Mouse (Mus musculus) right cerebral cortex, postnatal 4 days (tissue): ENCODE results near the gene Pou2af1.

Experiments
- DNase-seq: peaks from one replicate; pipeline ENCODE4 v3.0.0-alpha.2; 2022

The Pou2af1 gene

DNA sequence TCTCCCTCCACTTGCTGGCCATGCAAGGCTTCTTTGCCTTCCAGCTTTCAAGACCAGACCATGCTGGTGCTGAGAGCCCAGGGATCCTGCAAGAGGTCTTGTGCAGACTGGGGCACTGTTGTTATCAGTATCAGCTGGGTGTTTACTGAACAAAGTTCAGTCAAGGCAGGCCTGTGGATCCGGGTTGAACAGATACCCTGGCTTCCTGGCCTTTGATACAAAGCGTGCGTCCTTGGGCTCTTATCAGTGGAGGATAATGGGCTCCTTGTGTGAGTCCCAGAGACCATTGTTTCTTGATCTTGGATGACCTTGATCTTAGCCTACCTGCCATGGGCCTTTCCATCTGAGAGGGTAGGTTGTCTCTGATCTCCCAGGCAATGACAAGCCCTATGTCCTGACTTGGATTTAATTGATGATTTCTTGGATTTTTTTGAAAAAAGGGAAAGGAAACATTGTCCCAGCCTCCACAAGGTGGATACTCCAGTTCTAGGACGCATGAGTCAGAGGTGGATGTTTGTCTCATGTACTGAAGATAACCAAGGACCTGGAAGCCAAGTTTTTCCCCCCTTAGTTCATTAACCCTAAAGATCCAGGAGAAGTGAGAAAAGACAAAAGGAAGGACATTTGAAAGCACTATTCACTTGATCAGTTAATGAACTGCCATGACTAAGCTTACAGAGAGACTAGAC lies 17.3 kb downstream of the Pou2af1 start:
- DNase-seq, result no peak

GRCm38 (mm10) chr9:51232163-51232562 lies 18.7 kb downstream of the Pou2af1 start:
- DNase-seq, result no peak

DNA sequence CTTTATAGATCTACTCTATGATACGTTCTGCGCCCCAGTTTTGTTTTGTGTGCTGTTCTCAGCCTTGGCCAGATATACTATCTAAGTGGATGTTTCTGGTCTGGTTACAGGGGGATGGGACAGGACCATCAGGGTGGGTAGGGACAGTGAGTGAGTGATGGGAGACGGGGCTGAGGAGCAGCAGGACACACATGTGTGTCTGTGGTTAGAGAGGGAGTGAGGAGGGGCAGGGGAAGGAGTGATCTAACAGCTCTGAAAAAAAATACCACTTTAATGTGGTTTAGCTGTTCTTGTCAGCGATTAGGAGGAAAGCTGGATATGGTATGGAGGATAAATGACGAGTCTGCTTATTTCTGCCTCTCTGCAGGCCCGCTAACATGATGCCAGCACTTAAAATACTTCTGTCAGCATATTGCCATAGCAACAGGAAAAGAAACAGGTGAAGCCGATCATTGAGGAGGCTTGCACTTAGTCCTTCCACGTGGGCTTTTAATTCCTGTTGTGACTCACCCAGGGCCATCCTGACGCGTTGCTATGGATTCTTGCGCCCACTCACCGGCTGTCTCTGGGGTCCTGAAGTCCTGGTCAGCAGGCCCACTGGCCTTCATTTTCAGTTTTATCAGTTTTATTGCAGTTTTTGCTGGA lies 25.4 kb downstream of the Pou2af1 start:
- peak; percentile 16 for DNase-seq

DNA sequence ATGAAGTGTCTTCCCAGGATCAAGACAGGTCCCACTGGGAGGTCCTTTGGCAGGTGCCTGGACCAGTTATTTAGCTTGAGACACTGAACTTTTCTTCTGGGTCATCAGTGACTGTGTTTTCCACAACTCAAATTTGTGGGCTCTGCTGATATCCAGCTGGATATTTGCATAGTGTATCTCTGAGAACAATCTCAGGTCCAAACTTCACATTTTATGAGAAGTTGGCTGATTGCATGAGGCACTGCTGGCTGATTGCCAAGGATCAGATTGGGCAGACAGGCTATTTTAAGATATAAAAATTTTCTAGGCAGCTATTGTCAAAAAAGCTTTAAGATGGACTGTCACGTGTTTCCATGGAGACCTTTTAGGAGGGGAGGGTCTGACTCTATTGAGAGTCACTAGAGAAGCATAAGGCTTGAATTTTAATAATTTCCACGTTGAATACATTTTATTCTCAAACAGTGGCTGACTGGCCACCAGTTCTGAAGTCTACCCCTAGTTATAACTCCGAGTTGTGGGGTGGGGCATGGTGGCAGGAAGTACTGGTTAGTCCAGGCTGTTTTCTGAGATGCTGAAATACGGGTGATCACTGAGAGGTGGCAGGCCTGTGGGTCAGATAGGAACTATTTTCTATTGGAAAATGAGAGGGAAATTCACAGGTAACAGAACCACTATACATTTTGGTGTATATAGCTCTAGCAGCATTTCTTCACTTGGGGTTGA lies 43.4 kb downstream of the Pou2af1 start:
- no peak for DNase-seq

- no peak for DNase-seq
Measured at GRCm38 (mm10) chr9:51258426-51258825, 44.9 kb downstream of the Pou2af1 start.

GRCm38 (mm10) chr9:51268852-51269251 lies 55.3 kb downstream of the Pou2af1 start:
- DNase-seq, result no peak

DNA sequence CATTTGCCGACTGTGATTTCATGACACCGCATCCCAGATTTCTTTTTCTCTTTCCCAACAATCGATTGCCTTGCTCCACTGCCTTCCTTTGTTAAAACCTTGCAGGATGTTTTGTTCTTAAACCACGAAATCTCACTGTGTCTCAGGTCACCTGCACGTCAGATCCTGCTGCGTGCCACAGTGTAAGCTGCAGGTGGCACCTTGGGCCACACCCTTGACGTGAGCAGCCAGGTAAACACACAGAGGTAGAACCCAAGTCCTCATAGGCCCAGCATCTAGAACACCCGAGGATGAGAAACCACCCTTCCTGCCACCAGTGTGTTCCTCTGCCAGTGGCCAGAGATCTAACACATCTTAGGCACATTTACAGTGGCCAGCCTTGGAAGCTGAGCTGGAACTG lies 57.6 kb downstream of the Pou2af1 start:
- no peak for DNase-seq

DNA sequence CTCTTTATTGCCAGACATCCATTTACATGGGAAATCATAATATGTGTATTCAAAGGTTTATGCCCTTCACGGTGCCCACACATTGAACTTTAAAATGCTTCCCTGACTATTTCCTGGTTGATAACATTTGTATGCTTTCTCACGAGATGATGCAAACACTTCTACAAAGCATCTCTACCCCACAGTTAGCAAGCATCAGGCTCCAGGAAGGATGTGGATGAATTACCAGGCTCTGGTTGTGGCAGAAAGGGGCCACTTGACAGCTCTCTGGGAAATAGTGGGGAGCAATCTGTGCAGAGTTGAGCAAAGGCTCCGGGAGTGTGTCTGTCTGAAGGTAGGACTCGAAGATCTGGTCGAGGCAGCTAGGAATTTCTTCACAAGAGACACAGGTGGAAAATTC lies 58.6 kb downstream of the Pou2af1 start:
- DNase-seq, result no peak

- DNase-seq, result no peak
Measured at GRCm38 (mm10) chr9:51273581-51274154, 60.2 kb downstream of the Pou2af1 start.

DNA sequence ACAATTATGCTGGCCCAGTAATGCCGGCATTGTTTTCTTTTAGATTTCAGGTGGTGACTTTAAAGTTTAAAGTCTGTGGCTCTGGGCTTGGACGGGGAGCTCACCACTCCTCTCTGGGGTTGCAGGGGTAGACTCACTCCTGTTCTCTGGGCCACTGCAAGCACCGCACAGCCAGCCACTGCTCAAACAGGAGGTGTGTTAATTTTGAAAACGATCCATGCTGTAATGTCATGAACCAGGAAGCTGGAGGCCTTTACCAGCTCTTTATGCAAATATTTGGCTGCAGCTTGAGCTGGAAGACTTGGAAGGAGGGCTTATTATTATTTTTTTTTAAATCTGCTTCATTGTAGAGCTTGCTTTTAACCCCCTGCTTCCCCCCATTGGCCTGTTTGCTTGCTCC lies 61.2 kb downstream of the Pou2af1 start:
- DNase-seq, result no peak

GRCm38 (mm10) chr9:51277834-51278498 lies 64.5 kb downstream of the Pou2af1 start:
- DNase-seq, result no peak

- DNase-seq, result peak; percentile 62
Measured at GRCm38 (mm10) chr9:51278500-51279381, 65.2 kb downstream of the Pou2af1 start, which contains the start of gene Colca2. Colca2 (minus strand) TSS chr9:51278569.

DNA sequence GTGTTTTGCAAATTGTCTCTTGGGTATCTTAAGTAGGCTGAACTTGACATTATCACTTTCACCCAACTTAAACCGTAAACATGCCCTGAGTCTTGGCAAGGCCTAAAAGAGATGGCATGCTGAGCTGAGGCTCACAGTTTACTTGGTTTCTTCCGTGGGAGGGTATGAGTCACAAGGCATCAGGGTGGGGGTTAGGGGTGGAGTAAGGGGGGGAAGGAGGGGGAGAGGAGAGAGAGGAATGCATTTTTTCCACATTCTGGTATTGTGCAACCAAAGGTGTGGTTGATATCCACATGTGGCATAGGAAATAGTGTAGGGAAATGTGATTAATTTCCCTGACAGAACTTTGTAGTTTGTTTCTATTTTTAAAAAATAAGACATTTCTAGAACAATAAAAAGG lies 72.6 kb downstream of the Pou2af1 start:
- DNase-seq, result no peak
